51 mouse cellular contexts compared by ENCODE assay signal in the genomic region with DNA sequence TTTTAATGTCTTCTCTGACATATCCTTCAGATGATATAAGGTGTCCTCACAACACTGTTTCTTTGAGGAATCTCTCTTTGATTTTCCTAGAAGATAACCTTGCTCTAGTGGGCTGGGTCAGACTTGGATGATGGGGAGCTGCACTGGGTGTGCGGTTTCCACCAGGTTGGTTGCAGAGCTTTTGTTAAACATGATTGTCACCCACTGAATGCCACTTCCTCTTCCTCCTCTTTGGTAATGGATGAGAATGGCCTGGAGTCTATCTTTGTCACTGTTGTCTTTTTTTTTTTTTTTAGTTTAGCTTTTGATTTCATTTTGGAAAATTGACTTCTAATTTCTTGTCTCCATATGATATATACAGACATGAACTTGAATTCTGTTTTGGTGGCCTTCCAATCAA. TPM values are rescaled to one million over a fixed set of nuclear protein-coding genes. Genes with fewer than 3 reads are reported as not detected.
"Had no signal": no experiment of that assay in that cellular context is flagged by ENCODE, and none has a peak within 500 bp of the region (broad histone marks: within the 10 kb centered on the region; RNA-seq: fewer than 3 reads in every experiment).

No protein-coding gene starts in this region.

- H3K27ac ChIP-seq: heart, embryonic 10.5 days; heart, embryonic 13.5 days; heart, embryonic 15.5 days; hindbrain, embryonic 10.5 days; hindbrain, embryonic 12.5 days; hindbrain, embryonic 13.5 days; hindbrain, embryonic 14.5 days; hindbrain, embryonic 15.5 days; hindbrain, postnatal 0 days; intestine, embryonic 15.5 days; kidney, embryonic 15.5 days; kidney, postnatal 0 days; layer of hippocampus, adult 2 months; left cerebral cortex, adult 2 months had no signal

- ATAC-seq: hindbrain, embryonic 16.5 days; hindbrain, postnatal 0 days; inflammation-experienced regulatory T-cells, adult 6 months; intestine, embryonic 15.5 days; intestine, embryonic 16.5 days; intestine, postnatal 0 days had no signal

- H3K27me3 ChIP-seq: heart, embryonic 12.5 days; heart, embryonic 13.5 days; heart, embryonic 15.5 days; hindbrain, embryonic 12.5 days; hindbrain, embryonic 13.5 days; hindbrain, embryonic 15.5 days; intestine, embryonic 15.5 days; kidney, embryonic 15.5 days had no signal

- H3K4me3 ChIP-seq: heart, embryonic 10.5 days; heart, embryonic 12.5 days; heart, embryonic 13.5 days; heart, embryonic 15.5 days; hindbrain, embryonic 10.5 days; hindbrain, embryonic 12.5 days; hindbrain, embryonic 13.5 days; hindbrain, embryonic 15.5 days; intestine, embryonic 15.5 days; kidney, embryonic 15.5 days; layer of hippocampus, adult 2 months; left cerebral cortex, adult 2 months had no signal

- H3K9ac ChIP-seq: heart, embryonic 12.5 days; heart, embryonic 13.5 days; heart, embryonic 15.5 days; hindbrain, embryonic 12.5 days; hindbrain, embryonic 13.5 days; hindbrain, embryonic 14.5 days; hindbrain, embryonic 15.5 days; intestine, embryonic 15.5 days; kidney, embryonic 15.5 days had no signal

- H3K4me1 ChIP-seq: heart, embryonic 10.5 days; heart, embryonic 12.5 days; heart, embryonic 13.5 days; heart, embryonic 15.5 days; hindbrain, embryonic 10.5 days; hindbrain, embryonic 12.5 days; hindbrain, embryonic 13.5 days; hindbrain, embryonic 15.5 days; intestine, embryonic 15.5 days; kidney, embryonic 15.5 days had no signal

- H3K4me2 ChIP-seq: heart, embryonic 11.5 days; heart, embryonic 12.5 days; heart, embryonic 13.5 days; heart, embryonic 15.5 days; hindbrain, embryonic 12.5 days; hindbrain, embryonic 13.5 days; hindbrain, embryonic 14.5 days; hindbrain, embryonic 15.5 days; intestine, embryonic 15.5 days; kidney, embryonic 15.5 days had no signal

- H3K36me3 ChIP-seq: heart, embryonic 10.5 days; heart, embryonic 12.5 days; heart, embryonic 13.5 days; heart, embryonic 15.5 days; hindbrain, embryonic 10.5 days; hindbrain, embryonic 12.5 days; hindbrain, embryonic 13.5 days; hindbrain, embryonic 15.5 days; intestine, embryonic 15.5 days; kidney, embryonic 15.5 days had no signal

- H3K9me3 ChIP-seq: heart, embryonic 10.5 days; heart, embryonic 13.5 days; heart, embryonic 15.5 days; hindbrain, embryonic 10.5 days; hindbrain, embryonic 12.5 days; hindbrain, embryonic 13.5 days; hindbrain, embryonic 15.5 days; intestine, embryonic 15.5 days; kidney, embryonic 15.5 days had no signal

- DNase-seq: heart, postnatal 10 days; heart, postnatal 36 days; heart, postnatal 4 days; kidney, adult 11 months; kidney, adult 18-20 months; kidney, adult 2 months; kidney, adult 8-10 months; kidney, adult 9 months; kidney, postnatal 10 days; kidney, postnatal 14 days; kidney, postnatal 25 days; kidney, postnatal 36 days; kidney, postnatal 4 days; layer of hippocampus, adult 9-11 months; layer of hippocampus, postnatal 36 days had no signal

RNA-seq across cellular contexts. Expression of a gene that starts 18.6 kb away (rescaled TPM):
- total RNA-seq: heart, postnatal 10 days; heart, postnatal 25 days; heart, postnatal 36 days; heart, postnatal 4 days; hematopoietic stem cell, adult 5-6 weeks; hindbrain, postnatal 0 days; layer of hippocampus, adult 18-20 months; layer of hippocampus, adult 2 months; layer of hippocampus, adult 8-10 months; layer of hippocampus, postnatal 10 days; layer of hippocampus, postnatal 14 days; layer of hippocampus, postnatal 25 days; layer of hippocampus, postnatal 36 days; left cerebral cortex, adult 18-20 months; left cerebral cortex, adult 2 months had no signal
- polyA plus RNA-seq: heart, embryonic 10.5 days; heart, embryonic 11.5 days; heart, embryonic 12.5 days; heart, embryonic 13.5 days; heart, embryonic 14.5 days; heart, embryonic 15.5 days; heart, embryonic 16.5 days; heart, postnatal 0 days; hindbrain, embryonic 10.5 days; hindbrain, embryonic 11.5 days; hindbrain, embryonic 12.5 days; hindbrain, embryonic 13.5 days; hindbrain, embryonic 14.5 days; hindbrain, embryonic 15.5 days; hindbrain, embryonic 16.5 days; hindbrain, postnatal 0 days; inflammation-experienced regulatory T-cells, adult 6 months; intestine, embryonic 14.5 days; intestine, embryonic 15.5 days; intestine, embryonic 16.5 days; intestine, postnatal 0 days; kidney, adult 2 months; kidney, embryonic 14.5 days; kidney, embryonic 15.5 days; kidney, embryonic 16.5 days; kidney, postnatal 0 days; large intestine, adult 2 months had no signal

RNA-seq across cellular contexts. Expression of a gene that starts 38.0 kb away (rescaled TPM):
- total RNA-seq: heart, postnatal 10 days; heart, postnatal 25 days; heart, postnatal 36 days; heart, postnatal 4 days; hematopoietic stem cell, adult 5-6 weeks; hindbrain, postnatal 0 days; layer of hippocampus, adult 18-20 months; layer of hippocampus, adult 2 months; layer of hippocampus, adult 8-10 months; layer of hippocampus, postnatal 10 days; layer of hippocampus, postnatal 14 days; layer of hippocampus, postnatal 25 days; layer of hippocampus, postnatal 36 days; left cerebral cortex, adult 18-20 months; left cerebral cortex, adult 2 months had no signal
- polyA plus RNA-seq: heart, embryonic 10.5 days; heart, embryonic 11.5 days; heart, embryonic 12.5 days; heart, embryonic 13.5 days; heart, embryonic 14.5 days; heart, embryonic 15.5 days; heart, embryonic 16.5 days; heart, postnatal 0 days; hindbrain, embryonic 10.5 days; hindbrain, embryonic 11.5 days; hindbrain, embryonic 12.5 days; hindbrain, embryonic 13.5 days; hindbrain, embryonic 14.5 days; hindbrain, embryonic 15.5 days; hindbrain, embryonic 16.5 days; hindbrain, postnatal 0 days; inflammation-experienced regulatory T-cells, adult 6 months; intestine, embryonic 14.5 days; intestine, embryonic 15.5 days; intestine, embryonic 16.5 days; intestine, postnatal 0 days; kidney, embryonic 14.5 days; kidney, embryonic 15.5 days; kidney, embryonic 16.5 days; kidney, postnatal 0 days; large intestine, adult 2 months had no signal

RNA-seq across cellular contexts. Expression of a gene that starts 51.9 kb away (rescaled TPM):
- total RNA-seq: heart, postnatal 10 days; heart, postnatal 25 days; heart, postnatal 36 days; heart, postnatal 4 days; hindbrain, postnatal 0 days; layer of hippocampus, adult 18-20 months; layer of hippocampus, adult 2 months; layer of hippocampus, adult 8-10 months; layer of hippocampus, postnatal 10 days; layer of hippocampus, postnatal 14 days; layer of hippocampus, postnatal 25 days; layer of hippocampus, postnatal 36 days; left cerebral cortex, adult 18-20 months; left cerebral cortex, adult 2 months had no signal
- polyA plus RNA-seq: heart, embryonic 10.5 days; heart, embryonic 11.5 days; heart, embryonic 12.5 days; heart, embryonic 13.5 days; heart, embryonic 14.5 days; heart, embryonic 15.5 days; heart, embryonic 16.5 days; hindbrain, embryonic 10.5 days; hindbrain, embryonic 11.5 days; hindbrain, embryonic 12.5 days; hindbrain, embryonic 13.5 days; hindbrain, embryonic 14.5 days; hindbrain, embryonic 15.5 days; hindbrain, embryonic 16.5 days; hindbrain, postnatal 0 days; inflammation-experienced regulatory T-cells, adult 6 months; intestine, embryonic 14.5 days; intestine, embryonic 15.5 days; intestine, embryonic 16.5 days; intestine, postnatal 0 days; kidney, embryonic 14.5 days; kidney, embryonic 16.5 days; large intestine, adult 2 months had no signal
